Mouse (Mus musculus) testis, adult 2 months (tissue): Measurements from ENCODE around the gene Syne2.

Experiments used
- CTCF ChIP-seq: fragments of 200-500 bp; IDR thresholded peaks from 2 replicates; pipeline ENCODE4 v1.5.1; 2012; ENCODE audit warnings: low read depth, mild to moderate bottlenecking, inconsistent platforms, low read length, moderate library complexity; ENCODE audit not compliant: control insufficient read depth, insufficient read depth, insufficient replicate concordance
- POLR2A ChIP-seq: fragments of 200-500 bp; IDR thresholded peaks from 2 replicates; pipeline ENCODE4 v1.6.1; 2012; ENCODE audit warnings: low read depth, mild to moderate bottlenecking, inconsistent platforms, low read length, moderate library complexity; ENCODE audit not compliant: control insufficient read depth

- TF ChIP-seq CTCF (no peak), POLR2A (no peak)
Measured at GRCm38 (mm10) chr12:75823475-75823874, 5.5 kb downstream of the Syne2 start.
